Mouse (Mus musculus): Measurements from ENCODE around the gene Arf1. TPM values are rescaled to one million over a fixed set of nuclear protein-coding genes. Genes with fewer than 3 reads are reported as not detected.
"Not testable (repeated sequence)": the region's sequence is repeated elsewhere in the genome, so short reads cannot be mapped to it uniquely, and the experiment has no call there.

Gene Arf1
- polyA plus RNA-seq, 1 experiment from 2014 or later = 694 TPM

GRCm38 (mm10) chr11:59224025-59224424, 4.0 kb downstream of the Arf1 start:
- ATAC-seq = no peak
- Histone ChIP-seq H3K27ac (no peak overlapping the region), H3K4me2 (replicated peaks) (no peak overlapping the region), H3K9ac (no peak overlapping the region), H3K4me3 (replicated peaks) (no peak overlapping the region), H3K27me3 (replicated peaks) (no peaks in the 10 kb centered on the region), H3K36me3 (no peaks in the 10 kb centered on the region), H3K4me1 (replicated peaks) (peaks cover 53% of the 10 kb centered on the region), H3K9me3 (no peaks in the 10 kb centered on the region)
- WGBS = 83% methylated on average over 3 of the region's 3 CpGs

GRCm38 (mm10) chr11:59222306-59222705, 5.8 kb downstream of the Arf1 start:
- Histone ChIP-seq H3K9me3 (no peaks in the 10 kb centered on the region), H3K9ac (no peak overlapping the region), H3K4me2 (replicated peaks) (0 out of 2 replicates have a peak overlapping the region, but pooled peaks have one; percentile 15), H3K27me3 (replicated peaks) (no peaks in the 10 kb centered on the region), H3K27ac (no peak overlapping the region), H3K4me3 (replicated peaks) (no peak overlapping the region), H3K4me1 (replicated peaks) (peaks cover 59% of the 10 kb centered on the region), H3K36me3 (no peaks in the 10 kb centered on the region)
- 70% methylated on average over 4 of the region's 4 CpGs for WGBS
- ATAC-seq = no peak

- Histone ChIP-seq H3K4me1 (replicated peaks) (peaks cover 58% of the 10 kb centered on the region), H3K27me3 (replicated peaks) (no peaks in the 10 kb centered on the region), H3K9me3 (no peaks in the 10 kb centered on the region), H3K9ac (no peak overlapping the region), H3K4me3 (replicated peaks) (no peak overlapping the region), H3K27ac (no peak overlapping the region), H3K36me3 (no peaks in the 10 kb centered on the region), H3K4me2 (replicated peaks) (no peak overlapping the region)
- ATAC-seq = no peak
These were observed 6.5 kb downstream of the Arf1 start for GRCm38 (mm10) chr11:59221604-59222003.

GRCm38 (mm10) chr11:59219064-59219463, 9.0 kb downstream of the Arf1 start:
- Histone ChIP-seq H3K27me3 (replicated peaks) (no peaks in the 10 kb centered on the region), H3K9me3 (no peaks in the 10 kb centered on the region), H3K4me3 (replicated peaks) (no peak overlapping the region), H3K4me2 (replicated peaks) (no peak overlapping the region), H3K9ac (no peak overlapping the region), H3K27ac (peak overlapping the region; percentile 14; the same call in 1 of the 2 replicates), H3K36me3 (no peaks in the 10 kb centered on the region), H3K4me1 (replicated peaks) (peaks cover 37% of the 10 kb centered on the region)
- ATAC-seq = no peak

GRCm38 (mm10) chr11:59218389-59218998, 9.6 kb downstream of the Arf1 start:
- H3K4me2 ChIP-seq (replicated peaks) = 0 out of 2 replicates have a peak overlapping the region, but pooled peaks have one; percentile 21
- peak overlapping the region; percentile 14; the same call in 1 of the 2 replicates for H3K27ac ChIP-seq
- 55% methylated on average over 4 of the region's 4 CpGs for WGBS
- ATAC-seq = peak; percentile 83
- no peaks in the 10 kb centered on the region for H3K27me3 ChIP-seq (replicated peaks)
- no peak overlapping the region for H3K9ac ChIP-seq
- peaks cover 32% of the 10 kb centered on the region for H3K4me1 ChIP-seq (replicated peaks)
- no peaks in the 10 kb centered on the region for H3K36me3 ChIP-seq
- H3K4me3 ChIP-seq (replicated peaks) = no peak overlapping the region
- no peaks in the 10 kb centered on the region for H3K9me3 ChIP-seq

- WGBS = 84% methylated on average over 3 of the region's 3 CpGs
- no peaks in the 10 kb centered on the region for H3K27me3 ChIP-seq (replicated peaks)
- no peak for ATAC-seq
These were observed 11.1 kb downstream of the Arf1 start for GRCm38 (mm10) chr11:59216955-59217354.

GRCm38 (mm10) chr11:59212892-59213494, 15.1 kb downstream of the Arf1 start:
- 90% methylated on average over 12 of the region's 12 CpGs for WGBS
- no peaks in the 10 kb centered on the region for H3K9me3 ChIP-seq
- H3K9ac ChIP-seq = no peak overlapping the region
- no peak overlapping the region for H3K4me3 ChIP-seq (replicated peaks)
- H3K27ac ChIP-seq = no peak overlapping the region
- peaks cover 21% of the 10 kb centered on the region for H3K36me3 ChIP-seq
- no peak for ATAC-seq
- H3K4me2 ChIP-seq (replicated peaks) = no peak overlapping the region
- peaks cover 33% of the 10 kb centered on the region for H3K4me1 ChIP-seq (replicated peaks)
- no peaks in the 10 kb centered on the region for H3K27me3 ChIP-seq (replicated peaks)

More at GRCm38 (mm10) chr11:59216955-59217354, 11.1 kb downstream of the Arf1 start:
- no peak overlapping the region for H3K4me3 ChIP-seq (replicated peaks)
- H3K36me3 ChIP-seq = peaks cover 6% of the 10 kb centered on the region; the same call in 1 of the 2 replicates
- no peak overlapping the region for H3K27ac ChIP-seq
- H3K4me1 ChIP-seq (replicated peaks) = peaks cover 27% of the 10 kb centered on the region
- H3K9me3 ChIP-seq = no peaks in the 10 kb centered on the region
- H3K4me2 ChIP-seq (replicated peaks) = no peak overlapping the region
- H3K9ac ChIP-seq = no peak overlapping the region

- Histone ChIP-seq H3K4me1 (replicated peaks) (peaks cover 32% of the 10 kb centered on the region), H3K36me3 (peaks cover 21% of the 10 kb centered on the region)
- 73% methylated on average over 12 of the region's 12 CpGs for WGBS
- H3K4me2 ChIP-seq (replicated peaks); ATAC-seq; H3K27ac ChIP-seq; H3K9me3 ChIP-seq; H3K4me3 ChIP-seq (replicated peaks); H3K9ac ChIP-seq; H3K27me3 ChIP-seq (replicated peaks): not testable (repeated sequence)
These were observed 15.8 kb downstream of the Arf1 start for GRCm38 (mm10) chr11:59212320-59212719.

GRCm38 (mm10) chr11:59211561-59211960, 16.5 kb downstream of the Arf1 start:
- H3K4me3 ChIP-seq (replicated peaks); H3K9me3 ChIP-seq; H3K27ac ChIP-seq; H3K27me3 ChIP-seq (replicated peaks); ATAC-seq; H3K9ac ChIP-seq; H3K4me2 ChIP-seq (replicated peaks): not testable (repeated sequence)
- 84% methylated on average over 9 of the region's 9 CpGs for WGBS
- Histone ChIP-seq H3K36me3 (peaks cover 21% of the 10 kb centered on the region), H3K4me1 (replicated peaks) (peaks cover 32% of the 10 kb centered on the region)

GRCm38 (mm10) chr11:59210020-59210419, 18.1 kb downstream of the Arf1 start:
- no peak for ATAC-seq
- 0 out of 2 replicates have a peak overlapping the region, but pooled peaks have one; percentile 80 for H3K4me2 ChIP-seq (replicated peaks)
- no peak overlapping the region for H3K9ac ChIP-seq
- H3K9me3 ChIP-seq = no peaks in the 10 kb centered on the region
- H3K4me3 ChIP-seq (replicated peaks) = no peak overlapping the region
- H3K4me1 ChIP-seq (replicated peaks) = peaks cover 32% of the 10 kb centered on the region
- H3K27ac ChIP-seq = no peak overlapping the region; the same call in 1 of the 2 replicates
- H3K27me3 ChIP-seq (replicated peaks) = no peaks in the 10 kb centered on the region
- peaks cover 27% of the 10 kb centered on the region for H3K36me3 ChIP-seq
- 84% methylated on average over 4 of the region's 4 CpGs for WGBS

GRCm38 (mm10) chr11:59209580-59209979, 18.5 kb downstream of the Arf1 start:
- Histone ChIP-seq H3K27me3 (replicated peaks) (no peaks in the 10 kb centered on the region), H3K4me1 (replicated peaks) (peaks cover 32% of the 10 kb centered on the region), H3K9ac (no peak overlapping the region), H3K4me2 (replicated peaks) (peak overlapping the region; percentile 80), H3K27ac (peak overlapping the region; percentile 96; the same call in 1 of the 2 replicates), H3K4me3 (replicated peaks) (peak overlapping the region; percentile 93), H3K9me3 (no peaks in the 10 kb centered on the region), H3K36me3 (peaks cover 32% of the 10 kb centered on the region)
- 62% methylated on average over 5 of the region's 5 CpGs for WGBS
- ATAC-seq = no peak

- ATAC-seq = peak; percentile 78
- H3K4me2 ChIP-seq (replicated peaks) = peak overlapping the region; percentile 80
- no peaks in the 10 kb centered on the region for H3K27me3 ChIP-seq (replicated peaks)
- H3K4me3 ChIP-seq (replicated peaks) = peak overlapping the region; percentile 93
- peaks cover 32% of the 10 kb centered on the region for H3K4me1 ChIP-seq (replicated peaks)
- peaks cover 37% of the 10 kb centered on the region for H3K36me3 ChIP-seq
- H3K9ac ChIP-seq = peak overlapping the region; percentile 93
- WGBS = 6% methylated on average over 18 of the region's 18 CpGs
- H3K9me3 ChIP-seq = no peaks in the 10 kb centered on the region
- peak overlapping the region; percentile 96 for H3K27ac ChIP-seq
These were observed 19.0 kb downstream of the Arf1 start for GRCm38 (mm10) chr11:59209003-59209441.
